Mouse (Mus musculus) lung, adult 2 months (tissue): ENCODE data around the gene Zfp26.
A peak's percentile ranks its signal among the peaks of the same experiment; 100 is the strongest.

Experiments used
- CTCF ChIP-seq: fragments of 200-500 bp; IDR thresholded peaks from 2 replicates; pipeline ENCODE4 v1.5.1; 2011; ENCODE audit warnings: mild to moderate bottlenecking, low read length, control low read depth; ENCODE audit not compliant: insufficient read depth
- POLR2A ChIP-seq: fragments of 200-500 bp; IDR thresholded peaks from 2 replicates; pipeline ENCODE4 v1.6.1; 2011; ENCODE audit warnings: low read depth, mild to moderate bottlenecking, control low read depth, low read length, borderline replicate concordance; ENCODE audit errors: extremely low read depth

GRCm38 (mm10) chr9:20492527-20493233 lies 32.7 kb upstream of the Zfp26 start, which contains the start of gene Zfp426:
- TF ChIP-seq CTCF: no peak
- TF ChIP-seq POLR2A: peak; percentile 81; the same call in 1 of the 2 replicates
